Comparison of ENCODE assay signal across 8 mouse cellular contexts in genomic region chr6:104028439-104029091, GRCm38 (mm10).
DNase-seq lines count a peak whose midpoint lies in the region; ATAC-seq and TF ChIP-seq lines count a peak whose summit lies in the region.

No protein-coding gene starts in this region.

- no peaks in the 10 kb centered on the region for H3K27me3 ChIP-seq in CH12.LX (replicated peaks)
- no peaks in the 10 kb centered on the region for H3K27me3 ChIP-seq in lung, embryonic 15.5 days

- H3K36me3 ChIP-seq in CH12.LX (replicated peaks in 1 of 2; ENCODE audit: control insufficient read depth in 1 of 2, insufficient read depth in 1 of 2, low read length in 1 of 2), result no peaks in the 10 kb centered on the region
- no peaks in the 10 kb centered on the region for H3K36me3 ChIP-seq in lung, embryonic 15.5 days

- TF ChIP-seq CTCF in CH12.LX (conservative IDR thresholded peaks at IDR 0.05 in 1 of 2, IDR thresholded peaks at IDR 0.05 in 1 of 2; ENCODE audit: low read depth in 2 of 2, low read length in 2 of 2), result peak in 1 of 2 experiments; percentile 40; a peak in 2 of 4 replicates

- peak; percentile 4 for DNase-seq in CH12.LX (ENCODE audit: extremely low read depth)
- peak; percentile 29 for DNase-seq in WW6 (ENCODE audit: low read depth, low spot score)
- peak; percentile 86 to 91 for DNase-seq in cerebellum, postnatal 36 days
- peak; percentile 73 for DNase-seq in gastrocnemius, postnatal 10 days
- peak; percentile 60 to 90 for DNase-seq in layer of hippocampus, adult 18-20 months (ENCODE audit: low spot score in 2 of 2)
- peak; percentile 86 for DNase-seq in retina, postnatal 1 day
- DNase-seq in spleen, adult 12 weeks (ENCODE audit: low spot score), result no peak

- dilution Hi-C loops in CH12.LX (cut with MboI; ENCODE audit: extremely low pct_ligation_motif_present, extremely low pct_unique_long_range_greater_than_20kb, low sequenced_read_pairs), result no loop called here

- H3K4me2 ChIP-seq in CH12.LX (ENCODE audit: insufficient read depth, low read depth, poor library complexity, severe bottlenecking), result no peak overlapping the region
- H3K4me2 ChIP-seq in lung, embryonic 15.5 days, result no peak overlapping the region

- TF ChIP-seq POLR2A in CH12.LX (IDR thresholded peaks at IDR 0.05; ENCODE audit: low read depth, low read length), result no peak

- no peaks in the 10 kb centered on the region for H3K4me1 ChIP-seq in CH12.LX (ENCODE audit: control insufficient read depth in 1 of 2, insufficient read depth in 2 of 2)
- H3K4me1 ChIP-seq in lung, embryonic 15.5 days, result no peaks in the 10 kb centered on the region

- WGBS in lung, embryonic 15.5 days, result 7% methylated on average over 9 of the region's 9 CpGs

- H3K79me2 ChIP-seq in CH12.LX (replicated peaks; ENCODE audit: control insufficient read depth, extremely low read depth, insufficient read depth, poor library complexity, severe bottlenecking), result no peaks in the 10 kb centered on the region

- in situ Hi-C loops in CH12.LX (cut with MboI; ENCODE audit: low pct_ligation_motif_present, low pct_unique_long_range_greater_than_20kb, low sequenced_read_pairs), result no loop called here

- no peak for TF ChIP-seq EP300 in CH12.LX (IDR thresholded peaks at IDR 0.05; ENCODE audit: low read length)

- no peak overlapping the region for H3K27ac ChIP-seq in CH12.LX (ENCODE audit: insufficient read depth, low read depth)
- H3K27ac ChIP-seq in lung, embryonic 15.5 days, result no peak overlapping the region

- peaks cover 28% of the 10 kb centered on the region for H3K9me3 ChIP-seq in CH12.LX (replicated peaks; ENCODE audit: low read length)
- no peaks in the 10 kb centered on the region for H3K9me3 ChIP-seq in lung, embryonic 15.5 days

- TF ChIP-seq RAD21 in CH12.LX (IDR thresholded peaks at IDR 0.05; ENCODE audit: low read depth, low read length), result peak; percentile 38

- no peak overlapping the region for H3K4me3 ChIP-seq in CH12.LX (replicated peaks in 1 of 3; ENCODE audit: low read depth in 2 of 3, low read length in 2 of 3, poor library complexity in 1 of 3)
- H3K4me3 ChIP-seq in lung, embryonic 15.5 days, result no peak overlapping the region

- peak; percentile 49; the same call in 1 of the 2 replicates for ATAC-seq in lung, embryonic 15.5 days (ENCODE audit: borderline replicate concordance, extremely low read depth, low FRiP score, low TSS enrichment)

- H3K9ac ChIP-seq in CH12.LX (ENCODE audit: insufficient read depth, low read depth), result no peak overlapping the region
- no peak overlapping the region for H3K9ac ChIP-seq in lung, embryonic 15.5 days

TF ChIP-seq in CH12.LX, 34 proteins besides CTCF, POLR2A, EP300 and RAD21:
- TF ChIP-seq GABPA (IDR thresholded peaks at IDR 0.05; ENCODE audit: insufficient replicate concordance, low read depth, low read length) (no peak), SMC3 (IDR thresholded peaks at IDR 0.05; ENCODE audit: low read depth, low read length) (peak; percentile 37), JUN (IDR thresholded peaks at IDR 0.05; ENCODE audit: insufficient read depth, low read depth, low read length) (no peak)
